Mouse (Mus musculus) small intestine, adult 2 months (tissue): ENCODE data around the gene Icmt.

ENCODE experiments used
- CTCF ChIP-seq: fragments of 200-500 bp; IDR thresholded peaks from 2 replicates; pipeline ENCODE4 v1.5.1; 2012; ENCODE audit warnings: low read depth, mild to moderate bottlenecking, control low read depth, inconsistent platforms, low read length, moderate library complexity, mixed read lengths; ENCODE audit not compliant: insufficient replicate concordance, insufficient read length; ENCODE audit errors: extremely low read depth
- POLR2A ChIP-seq: fragments of 200-500 bp; IDR thresholded peaks from 2 replicates; pipeline ENCODE4 v1.6.1; 2012; ENCODE audit warnings: low read depth, mild to moderate bottlenecking, control low read depth, inconsistent platforms, low read length, moderate library complexity

DNA sequence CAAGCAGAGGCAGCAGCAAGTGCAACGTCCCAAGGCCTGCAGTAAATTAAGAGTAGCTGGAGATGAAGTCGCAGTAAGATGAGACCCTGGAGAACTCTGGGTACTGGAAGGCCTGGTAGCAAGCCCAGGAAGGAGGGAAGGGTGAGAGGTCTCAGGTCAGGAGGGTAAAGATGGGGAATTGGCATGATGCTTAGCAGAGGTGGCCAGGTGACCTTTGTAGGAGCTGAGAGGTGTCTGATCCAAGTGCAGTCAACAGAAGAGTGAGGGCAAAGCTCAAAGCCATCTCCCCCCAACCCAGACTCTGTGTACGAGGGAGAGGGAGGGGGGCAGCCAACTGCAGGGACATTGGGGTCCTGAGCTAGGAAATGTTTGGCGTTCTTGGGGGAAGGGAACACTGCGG lies 24.4 kb downstream of the Icmt start:
- TF ChIP-seq CTCF, result no peak
- no peak for TF ChIP-seq POLR2A
